Mouse (Mus musculus) gastrocnemius, postnatal 10 days (tissue): ENCODE data around the gene Kif27. TPM values are rescaled to one million over a fixed set of nuclear protein-coding genes. Genes with fewer than 3 reads are reported as not detected.
"Not testable (repeated sequence)": the region's sequence is repeated elsewhere in the genome, so short reads cannot be mapped to it uniquely, and the experiment has no call there.

ENCODE experiments used
- DNase-seq: peaks from one replicate; pipeline ENCODE4 v3.0.0; 2021; ENCODE audit warnings: mixed read lengths
- long read RNA-seq, 2 experiments: library from polyadenylated mRNA; stranded (forward); transcript quantifications; one replicate each; pipeline ENCODE4 v2.0.0; 2021
- total RNA-seq, 2 experiments: library from RNA; stranded (reverse); gene quantifications; 2 replicates each; pipeline ENCODE4 v1.2.3; 2021

Kif27 gene
- under 1 TPM; 0.33 to 0.34 TPM for total RNA-seq
- long read RNA-seq, experiment 1 = 0 reads
- long read RNA-seq, experiment 2, partial matches to known transcripts = 1 of 1 reads
- long read RNA-seq, experiment 2, other reads (novel, unspliced or antisense) = 0 of 1 reads

- DNase-seq = peak; percentile 79
Observed at GRCm38 (mm10) chr13:58358629-58359303, at the start of gene Kif27. TSS of gene Kif27 (minus strand) at chr13:58359122.

GRCm38 (mm10) chr13:58403243-58403642 lies 44.3 kb upstream of the Kif27 start, which contains the start of gene Hnrnpk:
TSS of gene Hnrnpk (minus strand) at chr13:58403343.
- not testable (repeated sequence) for DNase-seq

- DNase-seq = no peak
Observed at GRCm38 (mm10) chr13:58402744-58403110, 43.8 kb upstream of the Kif27 start.

GRCm38 (mm10) chr13:58402003-58402743 lies 43.3 kb upstream of the Kif27 start, which contains the start of gene Rmi1:
TSS of gene Rmi1 (plus strand) at chr13:58402248.
- DNase-seq = peak; percentile 98

- DNase-seq = peak; percentile 82
Observed at GRCm38 (mm10) chr13:58401135-58402002, 42.4 kb upstream of the Kif27 start.

- no peak for DNase-seq
Observed at GRCm38 (mm10) chr13:58400576-58400975, 41.7 kb upstream of the Kif27 start.

- no peak for DNase-seq
Observed at GRCm38 (mm10) chr13:58397651-58398050, 38.7 kb upstream of the Kif27 start.

GRCm38 (mm10) chr13:58394392-58394791 lies 35.5 kb upstream of the Kif27 start:
- DNase-seq = not testable (repeated sequence)

- DNase-seq = no peak
Observed at GRCm38 (mm10) chr13:58389324-58389951, 30.5 kb upstream of the Kif27 start.

GRCm38 (mm10) chr13:58388379-58388778 lies 29.5 kb upstream of the Kif27 start:
- DNase-seq = no peak

- peak; percentile 63 for DNase-seq
Observed at GRCm38 (mm10) chr13:58387948-58388347, 29.0 kb upstream of the Kif27 start.

- no peak for DNase-seq
Observed at GRCm38 (mm10) chr13:58385547-58385920, 26.6 kb upstream of the Kif27 start.

- DNase-seq = peak; percentile 68
Observed at GRCm38 (mm10) chr13:58384779-58385546, 26.0 kb upstream of the Kif27 start, which contains the start of gene 2210016F16Rik. TSS of gene 2210016F16Rik (minus strand) at chr13:58385225.

- no peak for DNase-seq
Observed at GRCm38 (mm10) chr13:58384371-58384770, 25.4 kb upstream of the Kif27 start.

GRCm38 (mm10) chr13:58373153-58373470 lies 14.2 kb upstream of the Kif27 start:
- no peak for DNase-seq

- DNase-seq = no peak
Observed at GRCm38 (mm10) chr13:58372278-58373152, 13.6 kb upstream of the Kif27 start.

- no peak for DNase-seq
Observed at GRCm38 (mm10) chr13:58368835-58369234, 9.9 kb upstream of the Kif27 start.

- DNase-seq = no peak
Observed at GRCm38 (mm10) chr13:58367641-58368040, 8.7 kb upstream of the Kif27 start.

- DNase-seq = no peak
Observed at GRCm38 (mm10) chr13:58366373-58366772, 7.5 kb upstream of the Kif27 start.

- not testable (repeated sequence) for DNase-seq
Observed at GRCm38 (mm10) chr13:58365179-58365578, 6.3 kb upstream of the Kif27 start.
